Comparison of ENCODE assay signal across 8 mouse cellular contexts in genomic region chr17:46736160-46736559, GRCm38 (mm10). TPM values are rescaled to one million over a fixed set of nuclear protein-coding genes. Genes with fewer than 3 reads are reported as not detected.
DNase-seq lines count a peak whose midpoint lies in the region; ATAC-seq and TF ChIP-seq lines count a peak whose summit lies in the region.

No protein-coding gene starts in this region.

- H3K27ac ChIP-seq in liver, postnatal 0 days (ENCODE audit: low read depth): peak overlapping the region; percentile 91

- H3K4me1 ChIP-seq in liver, postnatal 0 days (ENCODE audit: insufficient read depth): peaks cover 8% of the 10 kb centered on the region; the same call in 1 of the 2 replicates

- WGBS in liver, postnatal 0 days (ENCODE audit: insufficient replicate concordance): 46% methylated on average over 10 of the region's 10 CpGs

- DNase-seq in cerebellum, postnatal 10 days: peak; percentile 45 to 54
- DNase-seq in cerebellum, adult 8-10 months: no peak
- DNase-seq in left cerebral cortex, postnatal 14 days (ENCODE audit: low spot score in 2 of 2): peak; percentile 26 to 47
- no peak for DNase-seq in left cerebral cortex, adult 8-10 months (ENCODE audit: low spot score in 2 of 2)
- peak; percentile 11 for DNase-seq in brain, embryonic 14.5 days (ENCODE audit: low read depth)
- peak; percentile 72 for DNase-seq in liver, postnatal 0 days
- peak; percentile 81 for DNase-seq in testis, postnatal 10 days (ENCODE audit: low spot score)
- DNase-seq in urinary bladder, adult 18-20 months (ENCODE audit: low spot score in 2 of 2): no peak

- H3K9me3 ChIP-seq in liver, postnatal 0 days (ENCODE audit: low read length): peaks cover 2% of the 10 kb centered on the region; the same call in 1 of the 2 replicates

- no peak for TF ChIP-seq POLR2A in brain, embryonic 14.5 days (IDR thresholded peaks at IDR 0.05; ENCODE audit: borderline replicate concordance, extremely low read depth, insufficient read depth, insufficient read length, poor library complexity, severe bottlenecking)

- H3K4me3 ChIP-seq in liver, postnatal 0 days (ENCODE audit: low read depth, low read length): no peak overlapping the region

- H3K36me3 ChIP-seq in liver, postnatal 0 days (replicated peaks; ENCODE audit: insufficient read depth, low read length): 0 out of 2 replicates have a peak, but pooled peaks cover 4% of the 10 kb centered on the region

- H3K9ac ChIP-seq in liver, postnatal 0 days (replicated peaks): no peak overlapping the region

- peak; percentile 49 for TF ChIP-seq CTCF in brain, embryonic 14.5 days (IDR thresholded peaks at IDR 0.05; ENCODE audit: borderline replicate concordance, extremely low read depth, insufficient read depth, insufficient read length)
- peak; percentile 75 for TF ChIP-seq CTCF in liver, postnatal 0 days (IDR thresholded peaks at IDR 0.05; ENCODE audit: low read depth)

- H3K4me2 ChIP-seq in liver, postnatal 0 days (ENCODE audit: low read depth, low read length): peak overlapping the region; percentile 5; the same call in 1 of the 2 replicates

- intact Hi-C loops in left cerebral cortex, postnatal 14 days (cut with DNase I): no loop called here

- no peak for ATAC-seq in liver, postnatal 0 days

- H3K27me3 ChIP-seq in liver, postnatal 0 days (ENCODE audit: insufficient read depth, low read length): no peaks in the 10 kb centered on the region

- no peak for TF ChIP-seq EP300 in liver, postnatal 0 days (IDR thresholded peaks at IDR 0.05; ENCODE audit: low read depth)

RNA-seq across cellular contexts. Expression of gene Gnmt, which starts 7.2 kb away (rescaled TPM):
- under 1 TPM; 0.57 TPM for total RNA-seq in left cerebral cortex, postnatal 14 days (2021)
- under 1 TPM in 3 of 4 experiments, not detected in 1; 0.43 to 0.74 (median 0.63) TPM for total RNA-seq in left cerebral cortex, adult 8-10 months (2022)
- 1.5 and 2.4 TPM in 2 replicates for polyA plus RNA-seq in brain, embryonic 14.5 days (2012; rRNA removed)
- 707 and 780 TPM in 2 replicates for polyA plus RNA-seq in liver, postnatal 0 days (2015; fragmentation: Nextera tagmentation; extraction: Ambion mirVana)

RNA-seq across cellular contexts. Expression of gene Cnpy3, which starts 15.9 kb away (rescaled TPM):
- 10 to 100 TPM; 53.4 to 54.5 TPM for total RNA-seq in left cerebral cortex, postnatal 14 days (2021)
- 10 to 100 TPM; 66.8 to 75.9 (median 71.0) TPM for total RNA-seq in left cerebral cortex, adult 8-10 months (2022)
- 55.2 and 55.9 TPM in 2 replicates for polyA plus RNA-seq in brain, embryonic 14.5 days (2012; rRNA removed)
- polyA plus RNA-seq in liver, postnatal 0 days (2015; fragmentation: Nextera tagmentation; extraction: Ambion mirVana): 23.0 and 24.1 TPM in 2 replicates

RNA-seq across cellular contexts. Expression of gene Pex6, which starts 24.9 kb away (rescaled TPM):
- 10 to 100 TPM; 37.6 to 38.1 TPM for total RNA-seq in left cerebral cortex, postnatal 14 days (2021)
- total RNA-seq in left cerebral cortex, adult 8-10 months (2022): 10 to 100 TPM; 43.0 to 46.5 (median 45.4) TPM
- 46.7 and 58.5 TPM in 2 replicates for polyA plus RNA-seq in brain, embryonic 14.5 days (2012; rRNA removed)
- polyA plus RNA-seq in liver, postnatal 0 days (2015; fragmentation: Nextera tagmentation; extraction: Ambion mirVana): 11.6 and 12.6 TPM in 2 replicates

RNA-seq across cellular contexts. Expression of gene Ptcra, which starts 27.4 kb away (rescaled TPM):
- not detected for total RNA-seq in left cerebral cortex, postnatal 14 days (2021)
- total RNA-seq in left cerebral cortex, adult 8-10 months (2022): under 1 TPM in 2 of 4 experiments, not detected in 2; 0.28 to 0.46 TPM
- 0.08 and 0.11 TPM in 2 replicates for polyA plus RNA-seq in brain, embryonic 14.5 days (2012; rRNA removed)
- polyA plus RNA-seq in liver, postnatal 0 days (2015; fragmentation: Nextera tagmentation; extraction: Ambion mirVana): 0.11 and 0.14 TPM in 2 replicates

RNA-seq across cellular contexts. Expression of gene Ppp2r5d, which starts 31.2 kb away (rescaled TPM):
- 10 to 100 TPM; 85.4 to 90.8 TPM for total RNA-seq in left cerebral cortex, postnatal 14 days (2021)
- total RNA-seq in left cerebral cortex, adult 8-10 months (2022): 10 to 100 TPM; 90.0 to 95.9 (median 92.0) TPM
- polyA plus RNA-seq in brain, embryonic 14.5 days (2012; rRNA removed): 112 and 114 TPM in 2 replicates
- polyA plus RNA-seq in liver, postnatal 0 days (2015; fragmentation: Nextera tagmentation; extraction: Ambion mirVana): 11.2 and 12.5 TPM in 2 replicates

Comparison
In these comparisons a context has a peak if more than half of its experiments do, and no peak if none do; other contexts are left out.
1. DNase-seq: peak in cerebellum, postnatal 10 days (2 of 2), left cerebral cortex, postnatal 14 days (2 of 2), brain, embryonic 14.5 days (single experiment), liver, postnatal 0 days (single experiment) and testis, postnatal 10 days (single experiment); none in cerebellum, adult 8-10 months (single experiment), left cerebral cortex, adult 8-10 months (0 of 2) and urinary bladder, adult 18-20 months (0 of 2).